Mouse (Mus musculus) kidney, adult 2 months (tissue): ENCODE results near the gene Catsper4. TPM values are rescaled to one million over a fixed set of nuclear protein-coding genes. Genes with fewer than 3 reads are reported as not detected.
A peak's percentile ranks its signal among the peaks of the same experiment; 100 is the strongest.

Experiments used
- DNase-seq: peaks from one replicate; pipeline ENCODE4 v3.0.0; 2021
- H3K27ac ChIP-seq: fragments of 200-500 bp; 2 replicates; pipeline ENCODE4 v1.5.1; 2012; ENCODE audit warnings: low read depth, low read length, control low read depth, inconsistent platforms; ENCODE audit not compliant: insufficient read depth
- H3K27me3 ChIP-seq: fragments of 200-500 bp; replicated peaks from 2 replicates; pipeline ENCODE4 v1.6.1; 2012; ENCODE audit warnings: mild to moderate bottlenecking, moderate library complexity, low read length, inconsistent platforms; ENCODE audit not compliant: control insufficient read depth, insufficient read depth
- H3K36me3 ChIP-seq: fragments of 200-500 bp; 2 replicates; pipeline ENCODE4 v1.6.1; 2012; ENCODE audit warnings: mild to moderate bottlenecking, moderate library complexity, low read length, inconsistent platforms; ENCODE audit not compliant: control insufficient read depth, insufficient read depth
- H3K4me1 ChIP-seq: fragments of 200-500 bp; 2 replicates; pipeline ENCODE4 v1.6.1; 2011; ENCODE audit warnings: low read length; ENCODE audit not compliant: control insufficient read depth, insufficient read depth
- H3K4me3 ChIP-seq: fragments of 200-500 bp; 2 replicates; pipeline ENCODE4 v1.5.1; 2011; ENCODE audit warnings: mild to moderate bottlenecking, low read depth, low read length, control low read depth; ENCODE audit not compliant: insufficient read depth
- CTCF ChIP-seq: fragments of 200-500 bp; conservative IDR thresholded peaks from 2 replicates; pipeline ENCODE4 v1.5.1; 2011; ENCODE audit warnings: low read depth, mild to moderate bottlenecking, control low read depth, low read length, moderate library complexity, mixed read lengths; ENCODE audit not compliant: insufficient read depth, insufficient read length
- POLR2A ChIP-seq: fragments of 200-500 bp; IDR thresholded peaks from one replicate; pipeline ENCODE4 v1.6.1; 2011; ENCODE audit warnings: low read depth, low read length, control low read depth
- WGBS: fragments of 180-500 bp; shearing (Covaris S2); methylation state at CpG from one replicate; pipeline ENCODE4 v1.1.7; 2018; 5-methylcytosine and 5-hydroxymethylcytosine counted together
- polyA plus RNA-seq: library from polyadenylated mRNA; depleted of rRNA; stranded (reverse); fragments of >200 nt; gene quantifications from 2 replicates; pipeline ENCODE4 v1.2.3, GENCODE M21; 2012

The Catsper4 gene
- polyA plus RNA-seq, 1 experiment: 0.38 TPM

- no peaks in the 10 kb centered on the region for H3K36me3 ChIP-seq
- TF ChIP-seq POLR2A (no peak), CTCF (no peak)
- H3K4me1 ChIP-seq: peaks cover 14% of the 10 kb centered on the region; the same call in 1 of the 2 replicates
- H3K27ac ChIP-seq: no peak overlapping the region
- WGBS: 21% methylated on average over 27 of the region's 27 CpGs
- no peak for DNase-seq
- H3K27me3 ChIP-seq: peaks cover 6% of the 10 kb centered on the region
- H3K4me3 ChIP-seq: peak overlapping the region; percentile 25; the same call in 1 of the 2 replicates
Observed at GRCm38 (mm10) chr4:134250116-134250929, 23.1 kb upstream of the Catsper4 start.

DNA sequence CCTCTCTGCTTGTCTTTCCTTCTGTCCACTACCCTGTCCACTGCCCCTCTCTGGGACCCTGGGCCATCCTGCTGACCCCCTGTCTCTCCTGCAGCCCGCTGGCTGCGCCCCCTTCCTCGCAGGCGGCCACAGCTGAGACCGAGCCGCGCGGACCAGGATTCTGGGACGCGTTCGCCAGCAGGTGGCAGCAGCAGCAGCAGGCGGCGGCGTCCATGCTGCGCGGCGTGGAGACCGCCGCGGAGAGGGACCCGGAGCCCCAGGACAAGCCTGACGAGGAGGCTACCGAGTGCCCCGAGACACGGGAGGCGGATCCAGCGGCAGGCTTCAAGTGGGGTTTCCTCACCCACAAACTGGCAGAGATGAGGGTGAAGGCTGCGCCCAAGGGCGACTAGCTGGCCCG lies 22.5 kb upstream of the Catsper4 start:
- no peak for TF ChIP-seq POLR2A
- peak; percentile 62 for TF ChIP-seq CTCF
- Histone ChIP-seq H3K27me3 (peaks cover 6% of the 10 kb centered on the region), H3K27ac (no peak overlapping the region), H3K36me3 (no peaks in the 10 kb centered on the region), H3K4me3 (peak overlapping the region; percentile 25), H3K4me1 (peaks cover 11% of the 10 kb centered on the region; the same call in 1 of the 2 replicates)
- peak; percentile 72 for DNase-seq
- 3% methylated on average over 30 of the region's 30 CpGs for WGBS

DNA sequence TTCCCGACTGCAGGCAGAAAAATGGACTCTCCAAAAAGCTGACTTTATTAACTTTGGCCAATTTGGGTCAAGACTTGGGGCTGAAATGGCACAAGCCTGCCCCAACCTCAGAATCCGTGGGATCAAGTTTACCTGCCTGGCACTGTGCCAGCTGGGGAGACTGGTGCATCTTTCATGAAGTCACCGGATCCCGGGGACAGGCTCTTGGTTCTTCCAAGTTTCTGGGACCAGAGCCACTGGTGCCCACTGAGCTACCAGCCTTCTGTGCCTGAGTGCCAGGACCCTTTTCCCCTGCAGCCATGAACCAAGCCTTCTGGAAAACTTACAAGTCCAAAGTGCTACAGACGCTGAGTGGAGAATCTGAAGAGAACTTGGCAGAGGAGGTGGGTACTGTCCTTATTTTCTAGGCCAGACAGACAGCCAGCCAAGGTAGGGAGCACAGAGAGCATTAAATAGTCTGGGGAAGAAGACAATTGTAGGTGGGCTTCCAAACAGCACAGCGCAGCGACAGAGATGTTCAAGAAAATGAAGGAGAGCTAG lies 19.6 kb upstream of the Catsper4 start, which contains the start of gene Gm30191:
Gene Gm30191, plus strand, starts transcription at position 217 of the 540 bp plus-strand sequence.
- Histone ChIP-seq H3K36me3 (no peaks in the 10 kb centered on the region), H3K27ac (no peak within 1 kb of the TSS), H3K4me3 (no peak within 1 kb of the TSS), H3K4me1 (peaks cover 9% of the 10 kb centered on the region; the same call in 1 of the 2 replicates), H3K27me3 (peaks cover 4% of the 10 kb centered on the region; the same call in 1 of the 2 replicates)
- DNase-seq: peak; percentile 64
- WGBS: 61% methylated on average over 7 of the region's 7 CpGs
- TF ChIP-seq CTCF (no peak), POLR2A (no peak)

GRCm38 (mm10) chr4:134246256-134246655 lies 19.1 kb upstream of the Catsper4 start:
- Histone ChIP-seq H3K4me1 (peaks cover 8% of the 10 kb centered on the region; the same call in 1 of the 2 replicates), H3K4me3 (no peak overlapping the region), H3K27ac (no peak overlapping the region), H3K27me3 (peaks cover 3% of the 10 kb centered on the region; the same call in 1 of the 2 replicates), H3K36me3 (no peaks in the 10 kb centered on the region)
- TF ChIP-seq CTCF: no peak
- TF ChIP-seq POLR2A: no peak
- WGBS: 26% methylated on average over 4 of the region's 4 CpGs
- DNase-seq: peak; percentile 63

DNA sequence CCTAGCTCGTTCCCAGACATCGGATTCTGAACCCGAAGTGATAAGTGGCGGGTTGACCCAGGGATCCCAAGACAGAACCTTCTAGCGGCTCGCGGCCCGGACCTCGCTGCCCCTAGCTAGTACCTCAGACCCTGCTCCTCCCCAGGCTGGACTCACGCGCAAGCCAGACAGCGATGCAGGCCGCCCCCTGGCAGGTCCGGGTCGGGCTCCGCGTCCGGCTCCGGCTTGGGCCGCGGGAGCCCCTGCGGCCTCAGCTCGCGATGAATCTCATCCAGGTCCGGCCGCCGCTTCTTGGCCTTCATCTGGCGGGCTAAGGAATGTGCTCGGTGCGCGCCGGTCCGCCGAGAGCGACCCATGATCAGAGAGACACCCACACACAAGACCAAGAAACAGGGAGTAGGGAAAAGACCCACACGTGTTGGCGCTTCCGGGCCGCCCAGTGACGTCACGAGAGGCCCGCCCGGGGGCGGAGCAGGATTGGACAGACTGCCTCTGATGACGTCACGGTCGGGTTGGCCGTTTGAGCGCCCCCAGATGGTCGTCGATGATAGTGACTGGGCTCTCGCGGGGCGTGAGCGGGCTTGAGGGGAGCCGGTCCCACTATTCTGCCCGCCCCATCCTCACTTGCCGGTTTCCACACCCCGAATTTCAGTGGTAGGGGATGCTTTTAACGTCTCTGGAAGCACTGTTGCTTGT lies 18.1 kb upstream of the Catsper4 start, which contains the start of gene Zfp593:
Gene Zfp593, minus strand, starts transcription at position 445 of the 696 bp plus-strand sequence.
- peak; percentile 75 for TF ChIP-seq CTCF
- no peak for TF ChIP-seq POLR2A
- peak; percentile 96 for DNase-seq
- Histone ChIP-seq H3K4me3 (peak within 1 kb of the TSS; percentile 94), H3K27ac (no peak within 1 kb of the TSS), H3K36me3 (no peaks in the 10 kb centered on the region), H3K4me1 (peaks cover 4% of the 10 kb centered on the region; the same call in 1 of the 2 replicates), H3K27me3 (no peaks in the 10 kb centered on the region)
- WGBS: under 1% methylated on average over 60 of the region's 60 CpGs

DNA sequence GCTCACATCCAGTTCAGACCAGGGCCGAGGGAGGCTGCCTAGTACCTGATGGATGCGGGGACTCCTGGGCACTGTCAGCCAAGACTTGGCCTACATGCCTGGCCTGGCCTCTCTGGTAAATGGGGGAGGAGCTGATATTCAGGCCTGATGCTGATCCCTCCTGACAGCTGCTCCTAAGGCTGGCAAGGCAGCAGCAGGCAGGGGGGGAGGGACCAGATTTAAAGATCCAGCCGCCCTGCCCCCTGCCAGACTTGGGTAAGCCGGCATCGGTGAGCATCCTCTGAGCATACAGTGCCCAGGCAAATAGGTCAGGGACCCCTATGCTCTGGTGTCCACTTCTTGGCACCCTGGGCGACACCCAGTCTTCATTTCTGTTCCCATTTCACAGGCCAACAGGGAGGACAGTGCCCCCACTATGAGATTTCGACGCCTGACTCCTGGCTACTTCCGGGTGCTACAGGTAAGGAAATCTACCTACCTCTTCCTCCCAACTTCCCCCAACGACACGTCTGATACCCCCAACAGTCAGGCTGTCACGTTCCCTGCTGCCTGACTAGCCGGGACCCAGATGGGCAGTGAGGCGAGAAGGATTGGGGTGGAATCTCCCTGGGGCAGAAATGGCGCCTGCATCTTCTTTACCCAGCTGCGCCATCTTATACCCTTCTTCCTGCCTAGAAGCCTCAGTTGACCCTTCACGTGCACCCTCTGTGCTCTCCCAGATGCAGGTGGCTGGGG lies 16.5 kb upstream of the Catsper4 start, which contains the start of gene E130218I03Rik:
Gene E130218I03Rik, plus strand, starts transcription at position 147 of the 735 bp plus-strand sequence.
- H3K4me3 ChIP-seq: no peak within 1 kb of the TSS
- no peak for TF ChIP-seq POLR2A
- no peak for TF ChIP-seq CTCF
- H3K36me3 ChIP-seq: no peaks in the 10 kb centered on the region
- H3K4me1 ChIP-seq: peaks cover 6% of the 10 kb centered on the region; the same call in 1 of the 2 replicates
- no peak for DNase-seq
- WGBS: 93% methylated on average over 17 of the region's 17 CpGs
- H3K27ac ChIP-seq: no peak within 1 kb of the TSS
- no peaks in the 10 kb centered on the region for H3K27me3 ChIP-seq
